Mouse (Mus musculus): ENCODE results near the gene Plcd3. TPM values are rescaled to one million over a fixed set of nuclear protein-coding genes. Genes with fewer than 3 reads are reported as not detected.

The Plcd3 gene
- total and polyA plus RNA-seq, 2 experiments from 2014 or later = 4.7 to 9.4 TPM

DNA sequence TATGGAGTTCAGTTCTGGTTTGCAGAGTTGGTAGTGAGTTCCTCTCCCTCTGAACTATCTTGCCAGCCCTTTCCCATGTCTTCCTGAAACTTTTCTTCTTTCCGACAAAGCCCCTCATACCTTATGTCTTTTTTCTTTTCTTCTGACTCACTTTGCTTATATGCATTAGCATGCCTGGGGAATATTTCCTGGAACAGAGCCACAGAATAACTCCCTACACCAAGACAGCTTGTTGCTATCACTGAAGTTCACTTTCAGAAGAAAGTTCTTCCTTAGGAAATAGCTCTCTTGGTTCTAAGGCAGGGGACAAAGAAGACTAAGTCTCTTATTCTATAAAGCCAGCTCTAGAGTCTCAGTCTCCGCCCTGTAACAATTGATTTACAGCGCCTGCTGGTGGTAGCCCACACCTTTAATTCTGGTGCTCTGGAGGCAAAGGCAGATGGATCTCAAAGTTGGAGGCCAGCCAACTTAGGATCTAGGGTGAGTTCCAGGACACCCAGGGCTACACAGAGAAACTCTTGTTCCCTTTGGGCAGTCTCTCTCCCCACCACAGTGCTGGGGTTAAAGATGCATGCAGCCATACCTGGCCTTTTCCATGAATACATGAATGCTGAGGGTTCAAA lies 80.6 kb downstream of the Plcd3 start:
- H3K4me1 ChIP-seq (ENCODE audit: insufficient read depth, low read length) = peaks cover 5% of the 10 kb centered on the region; the same call in 1 of the 2 replicates
- H3K36me3 ChIP-seq (ENCODE audit: insufficient read depth, low read length) = no peaks in the 10 kb centered on the region
- WGBS = 73% methylated on average over 3 of the region's 3 CpGs
- no peaks in the 10 kb centered on the region for H3K9me3 ChIP-seq (ENCODE audit: low read length)
- H3K4me3 ChIP-seq (ENCODE audit: low read depth, low read length) = no peak overlapping the region
- DNase-seq (ENCODE audit: low spot score) = no peak
- H3K9ac ChIP-seq (replicated peaks; ENCODE audit: low read length, poor library complexity, severe bottlenecking) = no peak overlapping the region
- no peaks in the 10 kb centered on the region for H3K27me3 ChIP-seq (ENCODE audit: insufficient read depth, low read length)
- no peak overlapping the region for H3K27ac ChIP-seq (ENCODE audit: low read depth, low read length)
- ATAC-seq (ENCODE audit: low FRiP score) = no peak
- TF ChIP-seq CTCF (IDR thresholded peaks at IDR 0.05) = no peak
- no peak overlapping the region for H3K4me2 ChIP-seq (ENCODE audit: low read depth, low read length, poor library complexity, severe bottlenecking)

Other genes with a start within 250 kb of the Plcd3 start
- gene Eftud2, start 220.7 kb downstream of the Plcd3 start, total RNA-seq (2014; rRNA removed) = 63.0 and 69.8 TPM in 2 replicates
- 104 and 105 TPM in 2 replicates for gene Eftud2, start 220.7 kb downstream of the Plcd3 start, polyA plus RNA-seq (2015; fragmentation: Nextera tagmentation; extraction: Ambion mirVana)
- 0.33 and 1.6 TPM in 2 replicates for gene Ccdc103, start 220.5 kb downstream of the Plcd3 start, total RNA-seq (2014; rRNA removed)
- gene Ccdc103, start 220.5 kb downstream of the Plcd3 start, polyA plus RNA-seq (2015; fragmentation: Nextera tagmentation; extraction: Ambion mirVana) = 1.7 and 1.8 TPM in 2 replicates
- not detected in 2 replicates for gene Fam187a, start 216.5 kb downstream of the Plcd3 start, total RNA-seq (2014; rRNA removed)
- gene Fam187a, start 216.5 kb downstream of the Plcd3 start, polyA plus RNA-seq (2015; fragmentation: Nextera tagmentation; extraction: Ambion mirVana) = 0.12 TPM in 1 of 2 replicates, not detected in the other
- 19.5 and 36.4 TPM in 2 replicates for gene Gfap, start 200.7 kb downstream of the Plcd3 start, total RNA-seq (2014; rRNA removed)
- 20.6 and 24.3 TPM in 2 replicates for gene Gfap, start 200.7 kb downstream of the Plcd3 start, polyA plus RNA-seq (2015; fragmentation: Nextera tagmentation; extraction: Ambion mirVana)
- gene Kif18b, start 176.5 kb downstream of the Plcd3 start, total RNA-seq (2014; rRNA removed) = 3.8 and 6.3 TPM in 2 replicates
- 0.46 and 0.60 TPM in 2 replicates for gene Kif18b, start 176.5 kb downstream of the Plcd3 start, polyA plus RNA-seq (2015; fragmentation: Nextera tagmentation; extraction: Ambion mirVana)
- gene C1ql1, start 155.0 kb downstream of the Plcd3 start, total RNA-seq (2014; rRNA removed) = 45.6 and 52.8 TPM in 2 replicates
- 15.8 and 16.9 TPM in 2 replicates for gene C1ql1, start 155.0 kb downstream of the Plcd3 start, polyA plus RNA-seq (2015; fragmentation: Nextera tagmentation; extraction: Ambion mirVana)
- 48.6 and 56.3 TPM in 2 replicates for gene Nmt1, start 73.5 kb downstream of the Plcd3 start, total RNA-seq (2014; rRNA removed)
- 39.1 and 40.5 TPM in 2 replicates for gene Nmt1, start 73.5 kb downstream of the Plcd3 start, polyA plus RNA-seq (2015; fragmentation: Nextera tagmentation; extraction: Ambion mirVana)
- gene Dcakd, start 73.3 kb downstream of the Plcd3 start, total RNA-seq (2014; rRNA removed) = 154 and 191 TPM in 2 replicates
- gene Dcakd, start 73.3 kb downstream of the Plcd3 start, polyA plus RNA-seq (2015; fragmentation: Nextera tagmentation; extraction: Ambion mirVana) = 165 and 173 TPM in 2 replicates
- gene Acbd4, start within 50 bp of the Plcd3 start, total RNA-seq (2014; rRNA removed) = 21.8 and 22.9 TPM in 2 replicates
- gene Acbd4, start within 50 bp of the Plcd3 start, polyA plus RNA-seq (2015; fragmentation: Nextera tagmentation; extraction: Ambion mirVana) = 17.5 and 21.8 TPM in 2 replicates
- 15.5 and 19.1 TPM in 2 replicates for gene Hexim1, start 14.6 kb upstream of the Plcd3 start, total RNA-seq (2014; rRNA removed)
- gene Hexim1, start 14.6 kb upstream of the Plcd3 start, polyA plus RNA-seq (2015; fragmentation: Nextera tagmentation; extraction: Ambion mirVana) = 3.2 and 4.5 TPM in 2 replicates
- gene Hexim2, start 30.8 kb upstream of the Plcd3 start, total RNA-seq (2014; rRNA removed) = 46.3 and 57.8 TPM in 2 replicates
- gene Hexim2, start 30.8 kb upstream of the Plcd3 start, polyA plus RNA-seq (2015; fragmentation: Nextera tagmentation; extraction: Ambion mirVana) = 38.0 and 40.5 TPM in 2 replicates
- gene Fmnl1, start 69.4 kb upstream of the Plcd3 start, total RNA-seq (2014; rRNA removed) = 12.0 and 14.3 TPM in 2 replicates
- gene Fmnl1, start 69.4 kb upstream of the Plcd3 start, polyA plus RNA-seq (2015; fragmentation: Nextera tagmentation; extraction: Ambion mirVana) = 7.3 and 9.5 TPM in 2 replicates
- 0.61 TPM in 1 of 2 replicates, not detected in the other for gene 1700023F06Rik, start 106.9 kb upstream of the Plcd3 start, total RNA-seq (2014; rRNA removed)
- 4.3 and 4.9 TPM in 2 replicates for gene 1700023F06Rik, start 106.9 kb upstream of the Plcd3 start, polyA plus RNA-seq (2015; fragmentation: Nextera tagmentation; extraction: Ambion mirVana)
- gene Spata32, start 116.8 kb upstream of the Plcd3 start, total RNA-seq (2014; rRNA removed) = 1.4 and 1.9 TPM in 2 replicates
- gene Spata32, start 116.8 kb upstream of the Plcd3 start, polyA plus RNA-seq (2015; fragmentation: Nextera tagmentation; extraction: Ambion mirVana) = 1.2 and 1.5 TPM in 2 replicates
- gene Map3k14, start 165.8 kb upstream of the Plcd3 start, total RNA-seq (2014; rRNA removed) = 4.8 and 6.1 TPM in 2 replicates
- gene Map3k14, start 165.8 kb upstream of the Plcd3 start, polyA plus RNA-seq (2015; fragmentation: Nextera tagmentation; extraction: Ambion mirVana) = 1.5 and 1.7 TPM in 2 replicates

Measured in midbrain, postnatal 0 days (tissue).